Mouse (Mus musculus) lung, embryonic 16.5 days (tissue): ENCODE measurements around the gene Gm3336. TPM values are rescaled to one million over a fixed set of nuclear protein-coding genes. Genes with fewer than 3 reads are reported as not detected.

Source experiments
- ATAC-seq: fragments of 200-750 bp; cut with Nextera tagmentation; 2 replicates; pipeline ENCODE4 v1.8.0; 2017; ENCODE audit warnings: low read depth, mild to moderate bottlenecking, moderate library complexity
- H3K27ac ChIP-seq: fragments of 300-500 bp; sonication (generic); 2 replicates; pipeline ENCODE4 v1.5.1; 2014; ENCODE audit warnings: mild to moderate bottlenecking, control low read depth, low read length
- H3K27me3 ChIP-seq: fragments of 300-500 bp; sonication (generic); 2 replicates; pipeline ENCODE4 v1.6.1; 2014; ENCODE audit warnings: low read depth, low read length, mixed read lengths; ENCODE audit not compliant: control insufficient read depth, insufficient read depth
- H3K36me3 ChIP-seq: fragments of 300-500 bp; sonication (generic); 2 replicates; pipeline ENCODE4 v1.6.1; 2014; ENCODE audit warnings: low read length; ENCODE audit not compliant: control insufficient read depth, insufficient read depth
- H3K4me1 ChIP-seq: fragments of 300-500 bp; sonication (generic); replicated peaks from 2 replicates; pipeline ENCODE4 v1.6.1; 2014; ENCODE audit warnings: low read length, mixed read lengths; ENCODE audit not compliant: control insufficient read depth, insufficient read depth
- H3K4me2 ChIP-seq: fragments of 300-500 bp; sonication (generic); 2 replicates; pipeline ENCODE4 v1.6.1; 2014; ENCODE audit warnings: low read depth, low read length, control low read depth
- H3K4me3 ChIP-seq: fragments of 300-500 bp; sonication (generic); 2 replicates; pipeline ENCODE4 v1.5.1; 2014; ENCODE audit warnings: mild to moderate bottlenecking, low read length, control low read depth
- H3K9ac ChIP-seq: fragments of 300-500 bp; sonication (generic); 2 replicates; pipeline ENCODE4 v1.6.1; 2014; ENCODE audit warnings: low read length, control low read depth
- H3K9me3 ChIP-seq: fragments of 300-500 bp; sonication (generic); 2 replicates; pipeline ENCODE4 v1.6.1; 2016; ENCODE audit warnings: low read length; ENCODE audit not compliant: control insufficient read depth
- WGBS: fragments of 180-500 bp; shearing (Covaris S2); extraction: QIAGEN DNeasy Blood & Tissue Kit; methylation state at CpG from one replicate; pipeline ENCODE4 v1.1.7; 2014; 5-methylcytosine and 5-hydroxymethylcytosine counted together
- polyA plus RNA-seq: library from polyadenylated mRNA; unstranded; fragments of >200 nt; fragmentation: Nextera tagmentation; extraction: Ambion mirVana; gene quantifications from 2 replicates; pipeline ENCODE4 v1.2.1, GENCODE M21; 2015

The Gm3336 gene
- polyA plus RNA-seq, 1 experiment from 2014 or later, result not detected

GRCm38 (mm10) chr8:70678679-70679078 lies 39.7 kb upstream of the Gm3336 start:
- H3K27me3 ChIP-seq, result no peaks in the 10 kb centered on the region
- H3K4me2 ChIP-seq, result no peak overlapping the region
- no peaks in the 10 kb centered on the region for H3K9me3 ChIP-seq
- no peak overlapping the region for H3K4me3 ChIP-seq
- no peak overlapping the region for H3K9ac ChIP-seq
- ATAC-seq, result no peak
- peaks cover 2% of the 10 kb centered on the region for H3K36me3 ChIP-seq
- no peak overlapping the region for H3K27ac ChIP-seq
- peaks cover 24% of the 10 kb centered on the region for H3K4me1 ChIP-seq

- Histone ChIP-seq H3K9ac (no peak overlapping the region), H3K36me3 (peaks cover 2% of the 10 kb centered on the region), H3K27ac (no peak overlapping the region), H3K4me2 (no peak overlapping the region), H3K27me3 (no peaks in the 10 kb centered on the region), H3K4me3 (no peak overlapping the region), H3K9me3 (no peaks in the 10 kb centered on the region), H3K4me1 (peaks cover 17% of the 10 kb centered on the region)
- 85% methylated on average over 4 of the region's 4 CpGs for WGBS
- ATAC-seq, result no peak
Observed at GRCm38 (mm10) chr8:70679404-70679803, 38.9 kb upstream of the Gm3336 start.

GRCm38 (mm10) chr8:70680039-70680438 lies 38.3 kb upstream of the Gm3336 start:
- ATAC-seq, result no peak
- H3K36me3 ChIP-seq, result peaks cover 2% of the 10 kb centered on the region
- H3K27me3 ChIP-seq, result no peaks in the 10 kb centered on the region
- WGBS, result 58% methylated on average over 3 of the region's 3 CpGs
- H3K4me3 ChIP-seq, result no peak overlapping the region
- no peak overlapping the region for H3K4me2 ChIP-seq
- H3K27ac ChIP-seq, result no peak overlapping the region
- peaks cover 12% of the 10 kb centered on the region; the same call in 1 of the 2 replicates for H3K4me1 ChIP-seq
- no peak overlapping the region for H3K9ac ChIP-seq
- H3K9me3 ChIP-seq, result no peaks in the 10 kb centered on the region

- no peak overlapping the region for H3K9ac ChIP-seq
Observed at GRCm38 (mm10) chr8:70681410-70681809, 36.9 kb upstream of the Gm3336 start.

GRCm38 (mm10) chr8:70682193-70682592 lies 36.1 kb upstream of the Gm3336 start:
- H3K27ac ChIP-seq, result 0 out of 2 replicates have a peak overlapping the region, but pooled peaks have one; percentile 36
- no peaks in the 10 kb centered on the region for H3K27me3 ChIP-seq
- peaks cover 2% of the 10 kb centered on the region for H3K36me3 ChIP-seq
- peaks cover 11% of the 10 kb centered on the region; the same call in 1 of the 2 replicates for H3K4me1 ChIP-seq
- H3K9ac ChIP-seq, result peak overlapping the region; percentile 61
- 4% methylated on average over 19 of the region's 19 CpGs for WGBS
- peak overlapping the region; percentile 7; the same call in 1 of the 2 replicates for H3K4me3 ChIP-seq
- H3K9me3 ChIP-seq, result no peaks in the 10 kb centered on the region
- peak; percentile 83 for ATAC-seq
- H3K4me2 ChIP-seq, result peak overlapping the region; percentile 40

More at GRCm38 (mm10) chr8:70681410-70681809, 36.9 kb upstream of the Gm3336 start:
- Histone ChIP-seq H3K27ac (no peak overlapping the region), H3K4me3 (no peak overlapping the region), H3K4me2 (no peak overlapping the region), H3K36me3 (peaks cover 2% of the 10 kb centered on the region), H3K27me3 (no peaks in the 10 kb centered on the region), H3K4me1 (peaks cover 11% of the 10 kb centered on the region; the same call in 1 of the 2 replicates), H3K9me3 (no peaks in the 10 kb centered on the region)
- WGBS, result 58% methylated on average over 3 of the region's 3 CpGs
- no peak for ATAC-seq

- Histone ChIP-seq H3K27ac (0 out of 2 replicates have a peak overlapping the region, but pooled peaks have one; percentile 36), H3K36me3 (peaks cover 2% of the 10 kb centered on the region), H3K9me3 (no peaks in the 10 kb centered on the region), H3K4me1 (peaks cover 14% of the 10 kb centered on the region), H3K27me3 (no peaks in the 10 kb centered on the region), H3K9ac (peak overlapping the region; percentile 61), H3K4me3 (no peak overlapping the region), H3K4me2 (no peak overlapping the region; the same call in 1 of the 2 replicates)
- 58% methylated on average over 3 of the region's 3 CpGs for WGBS
- ATAC-seq, result peak; percentile 2; the same call in 1 of the 2 replicates
Observed at GRCm38 (mm10) chr8:70682692-70683091, 35.7 kb upstream of the Gm3336 start.

- H3K36me3 ChIP-seq, result 0 out of 2 replicates have a peak, but pooled peaks cover 2% of the 10 kb centered on the region
- H3K9me3 ChIP-seq, result no peaks in the 10 kb centered on the region
- peaks cover 20% of the 10 kb centered on the region for H3K4me1 ChIP-seq
- no peak overlapping the region for H3K4me3 ChIP-seq
- H3K27me3 ChIP-seq, result no peaks in the 10 kb centered on the region
- H3K4me2 ChIP-seq, result no peak overlapping the region
- H3K9ac ChIP-seq, result no peak overlapping the region
- WGBS, result 51% methylated on average over 7 of the region's 7 CpGs
- no peak overlapping the region for H3K27ac ChIP-seq
- ATAC-seq, result no peak
Observed at GRCm38 (mm10) chr8:70684291-70684690, 34.1 kb upstream of the Gm3336 start.

GRCm38 (mm10) chr8:70687576-70687975 lies 30.8 kb upstream of the Gm3336 start:
- H3K27ac ChIP-seq, result peak overlapping the region; percentile 55
- ATAC-seq, result peak; percentile 68
- 57% methylated on average over 8 of the region's 8 CpGs for WGBS

GRCm38 (mm10) chr8:70688136-70688535 lies 30.2 kb upstream of the Gm3336 start:
- Histone ChIP-seq H3K4me1 (peaks cover 22% of the 10 kb centered on the region), H3K27me3 (no peaks in the 10 kb centered on the region), H3K9ac (no peak overlapping the region), H3K4me2 (no peak overlapping the region), H3K27ac (peak overlapping the region; percentile 32), H3K4me3 (no peak overlapping the region), H3K36me3 (no peaks in the 10 kb centered on the region), H3K9me3 (no peaks in the 10 kb centered on the region)
- 89% methylated on average over 3 of the region's 3 CpGs for WGBS
- no peak for ATAC-seq

More at GRCm38 (mm10) chr8:70687576-70687975, 30.8 kb upstream of the Gm3336 start:
- Histone ChIP-seq H3K4me2 (no peak overlapping the region), H3K27me3 (no peaks in the 10 kb centered on the region), H3K9me3 (no peaks in the 10 kb centered on the region), H3K9ac (no peak overlapping the region; the same call in 1 of the 2 replicates), H3K4me1 (peaks cover 23% of the 10 kb centered on the region), H3K4me3 (no peak overlapping the region), H3K36me3 (no peaks in the 10 kb centered on the region)
